Mouse (Mus musculus) heart, adult 2 months (tissue): ENCODE data around the gene Nipsnap2. TPM values are rescaled to one million over a fixed set of nuclear protein-coding genes. Genes with fewer than 3 reads are reported as not detected.

ENCODE experiments used
- DNase-seq, 2 experiments: peaks; one replicate each; pipeline ENCODE4 v3.0.0; 2021
- H3K27ac ChIP-seq: fragments of 200-600 bp; 2 replicates; pipeline ENCODE4 v1.8.1; 2022
- H3K27me3 ChIP-seq: fragments of 200-500 bp; 2 replicates; pipeline ENCODE4 v1.6.1; 2012; ENCODE audit warnings: mild to moderate bottlenecking, low read length, inconsistent platforms, mixed read lengths; ENCODE audit not compliant: control insufficient read depth, insufficient read depth
- H3K36me3 ChIP-seq: fragments of 200-500 bp; 2 replicates; pipeline ENCODE4 v1.6.1; 2012; ENCODE audit warnings: low read length, inconsistent platforms; ENCODE audit not compliant: control insufficient read depth, insufficient read depth
- H3K4me1 ChIP-seq: fragments of 200-500 bp; 2 replicates; pipeline ENCODE4 v1.6.1; 2011; ENCODE audit warnings: low read length; ENCODE audit not compliant: control insufficient read depth, insufficient read depth
- H3K4me3 ChIP-seq: fragments of 200-600 bp; 2 replicates; pipeline ENCODE4 v1.8.1; 2022
- H3K79me2 ChIP-seq: fragments of 200-500 bp; replicated peaks from 2 replicates; pipeline ENCODE4 v1.6.1; 2012; ENCODE audit warnings: mild to moderate bottlenecking, inconsistent platforms, low read length, moderate library complexity, mixed read lengths; ENCODE audit not compliant: control insufficient read depth, insufficient read depth
- H3K9ac ChIP-seq: fragments of 200-500 bp; 2 replicates; pipeline ENCODE4 v1.6.1; 2012; ENCODE audit warnings: low read depth, mild to moderate bottlenecking, control low read depth, inconsistent platforms, low read length, mixed read lengths
- CTCF ChIP-seq: fragments of 200-600 bp; IDR thresholded peaks from 2 replicates; pipeline ENCODE4 v1.8.1; 2022; ENCODE audit warnings: antibody characterized with exemption, mild to moderate bottlenecking, moderate library complexity
- EP300 ChIP-seq: fragments of 200-500 bp; IDR thresholded peaks from 2 replicates; pipeline ENCODE4 v1.6.1; 2011; ENCODE audit warnings: low read depth, low read length, control low read depth; ENCODE audit not compliant: insufficient read depth
- POLR2A ChIP-seq: fragments of 200-500 bp; IDR thresholded peaks from 2 replicates; pipeline ENCODE4 v1.6.1; 2011; ENCODE audit warnings: mild to moderate bottlenecking, low read depth, low read length, control low read depth; ENCODE audit not compliant: insufficient read depth
- WGBS: fragments of 180-500 bp; shearing (Covaris S2); methylation state at CpG from one replicate; pipeline ENCODE4 v1.1.7; 2018; 5-methylcytosine and 5-hydroxymethylcytosine counted together
- intact Hi-C: fragments of 180-260 bp; cut with DNase I; formaldehyde crosslinking; loops from one replicate; pipeline ENCODE4 v1.15.1; 2025
- polyA plus RNA-seq: library from polyadenylated mRNA; depleted of rRNA; stranded (reverse); fragments of >200 nt; gene quantifications from 2 replicates; pipeline ENCODE4 v1.2.3, GENCODE M21; 2012
- total RNA-seq, 2 experiments: library from RNA; stranded (reverse); gene quantifications; 2 replicates each; pipeline ENCODE4 v1.2.3; 2021

The Nipsnap2 gene
- total and polyA plus RNA-seq, 3 experiments = 462 to 948 (median 785) TPM

DNA sequence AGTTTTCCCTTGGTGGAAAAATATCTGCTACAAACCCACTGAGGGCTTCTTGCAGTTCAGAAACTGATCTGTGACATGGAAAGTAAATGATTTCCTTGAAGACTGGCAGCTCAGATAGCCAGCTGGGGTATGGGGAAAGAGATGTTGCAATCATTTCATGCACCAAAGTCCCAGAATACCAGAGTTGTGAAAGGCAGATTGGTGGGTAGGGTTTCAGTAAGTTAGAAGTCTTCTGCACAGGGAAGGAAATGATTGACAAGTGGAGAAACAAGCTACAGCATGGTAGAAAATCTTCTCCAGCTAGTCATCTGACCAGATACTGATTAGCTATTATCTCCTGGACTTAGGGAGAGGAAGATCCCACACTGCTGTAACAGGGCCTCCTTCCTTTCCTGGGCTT lies 21.5 kb upstream of the Nipsnap2 start:
- no peak for DNase-seq
- Histone ChIP-seq H3K4me3 (no peak overlapping the region), H3K9ac (no peak overlapping the region), H3K4me1 (no peaks in the 10 kb centered on the region), H3K27ac (no peak overlapping the region), H3K27me3 (no peaks in the 10 kb centered on the region), H3K79me2 (no peaks in the 10 kb centered on the region), H3K36me3 (no peaks in the 10 kb centered on the region)
- intact Hi-C loops = no loop called here
- TF ChIP-seq CTCF (no peak), POLR2A (no peak), EP300 (no peak)

DNA sequence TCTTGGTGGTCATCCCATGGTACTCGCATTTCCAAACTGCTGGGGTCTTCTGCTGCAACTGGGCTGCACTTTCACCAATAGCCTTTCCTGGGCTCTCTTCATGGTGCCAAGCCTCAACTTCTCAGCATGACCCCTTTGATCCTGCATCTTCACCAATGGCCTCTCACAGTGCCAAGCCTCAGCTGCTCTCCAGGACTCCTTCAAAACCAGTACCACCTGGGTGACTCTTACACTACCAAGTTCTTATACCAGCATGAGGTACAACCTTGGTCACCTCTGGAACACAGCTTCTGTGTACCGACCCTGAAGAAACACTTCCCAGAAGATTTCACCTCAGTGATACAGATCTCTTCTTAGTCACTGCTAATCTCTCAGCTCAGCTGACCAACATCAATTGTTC lies 16.5 kb upstream of the Nipsnap2 start, which contains the start of gene Sept14:
Gene Sept14 (minus strand): TSS at position 101 of the 400 bp plus-strand sequence.
- no peak within 1 kb of the TSS for H3K27ac ChIP-seq
- WGBS = 55% methylated on average over 2 of the region's 2 CpGs
- no peaks in the 10 kb centered on the region for H3K27me3 ChIP-seq
- DNase-seq = no peak
- no peaks in the 10 kb centered on the region for H3K79me2 ChIP-seq
- H3K4me3 ChIP-seq = no peak within 1 kb of the TSS
- no peaks in the 10 kb centered on the region for H3K36me3 ChIP-seq
- TF ChIP-seq CTCF = no peak
- no peak for TF ChIP-seq POLR2A
- TF ChIP-seq EP300 = no peak
- H3K9ac ChIP-seq = no peak within 1 kb of the TSS
- intact Hi-C loops = no loop called here
- no peaks in the 10 kb centered on the region for H3K4me1 ChIP-seq

DNA sequence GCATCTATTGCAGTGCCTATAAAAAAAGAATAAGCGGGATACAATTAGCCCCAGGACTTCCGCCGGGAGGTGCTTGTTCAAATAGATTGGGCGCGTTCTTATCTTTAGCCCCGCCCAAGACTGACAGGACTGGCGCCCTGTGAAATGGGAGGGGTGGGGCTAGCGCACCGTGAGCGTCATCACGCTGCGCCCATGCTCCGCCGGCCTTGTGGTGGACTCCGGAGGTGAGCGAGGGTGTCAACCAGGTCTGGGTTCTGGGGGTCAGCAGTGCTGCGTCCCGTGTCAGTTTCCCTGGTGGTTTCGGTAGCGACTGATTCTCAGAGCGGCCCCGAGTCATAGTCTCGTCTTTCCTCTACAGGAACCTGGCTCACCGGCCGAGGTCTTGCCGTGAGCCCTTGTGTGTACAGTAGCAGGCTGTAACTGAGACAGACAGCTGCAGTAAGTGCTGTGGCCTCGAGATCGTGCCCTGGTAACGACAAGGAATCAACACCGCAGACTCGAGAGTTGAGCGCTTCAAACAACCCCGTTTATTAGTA lies 9.5 kb upstream of the Nipsnap2 start, which contains the start of gene Mrps17:
Gene Mrps17 (plus strand): TSS at position 172 of the 536 bp plus-strand sequence.
- intact Hi-C loops = loop anchor here (1.0 to 5.0 kb wide), 4 partner anchors 9 to 541 kb away; partner anchors contain the start of gene Zfp11
- DNase-seq = peak; percentile 94
- Histone ChIP-seq H3K4me3 (peak within 1 kb of the TSS; percentile 79), H3K79me2 (0 out of 2 replicates have a peak, but pooled peaks cover 1% of the 10 kb centered on the region), H3K27ac (peak within 1 kb of the TSS; percentile 79), H3K9ac (peak within 1 kb of the TSS; percentile 74), H3K4me1 (no peaks in the 10 kb centered on the region), H3K27me3 (no peaks in the 10 kb centered on the region), H3K36me3 (no peaks in the 10 kb centered on the region; the same call in 1 of the 2 replicates)
- WGBS = under 1% methylated on average over 33 of the region's 33 CpGs
- peak; percentile 33 for TF ChIP-seq CTCF
- peak; percentile 96 for TF ChIP-seq POLR2A
- peak; percentile 85 for TF ChIP-seq EP300

DNA sequence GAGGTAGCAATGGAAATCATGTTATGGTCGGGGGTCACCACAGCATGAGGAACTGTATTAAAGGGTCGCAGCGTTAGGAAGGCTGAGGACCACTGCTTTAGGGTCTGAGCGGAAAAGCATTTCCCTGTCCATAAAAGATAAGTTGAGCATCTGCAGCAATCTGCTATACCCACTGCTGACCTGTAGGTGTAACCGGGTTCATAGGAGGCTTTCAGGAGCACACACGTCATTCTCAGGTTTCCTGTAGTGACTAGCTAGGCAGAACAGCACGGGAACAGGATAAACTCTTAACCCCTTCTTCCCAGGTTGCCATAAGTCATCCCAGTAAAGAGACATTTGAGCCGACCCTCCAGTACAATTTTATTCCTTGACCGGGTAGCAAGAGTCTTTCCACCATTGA lies 7.8 kb upstream of the Nipsnap2 start:
- Histone ChIP-seq H3K27ac (no peak overlapping the region), H3K27me3 (no peaks in the 10 kb centered on the region), H3K36me3 (no peaks in the 10 kb centered on the region; the same call in 1 of the 2 replicates), H3K79me2 (0 out of 2 replicates have a peak, but pooled peaks cover 1% of the 10 kb centered on the region), H3K4me1 (no peaks in the 10 kb centered on the region), H3K9ac (no peak overlapping the region), H3K4me3 (no peak overlapping the region)
- no peak for TF ChIP-seq EP300
- no peak for TF ChIP-seq POLR2A
- TF ChIP-seq CTCF = 0 out of 2 replicates have a peak, but pooled peaks have one; percentile 11
- 74% methylated on average over 9 of the region's 9 CpGs for WGBS
- intact Hi-C loops = loop anchor here (5.0 kb wide), 2 partner anchors 45 to 105 kb away; partner anchors contain the start of gene Zfp11
- DNase-seq = no peak

DNA sequence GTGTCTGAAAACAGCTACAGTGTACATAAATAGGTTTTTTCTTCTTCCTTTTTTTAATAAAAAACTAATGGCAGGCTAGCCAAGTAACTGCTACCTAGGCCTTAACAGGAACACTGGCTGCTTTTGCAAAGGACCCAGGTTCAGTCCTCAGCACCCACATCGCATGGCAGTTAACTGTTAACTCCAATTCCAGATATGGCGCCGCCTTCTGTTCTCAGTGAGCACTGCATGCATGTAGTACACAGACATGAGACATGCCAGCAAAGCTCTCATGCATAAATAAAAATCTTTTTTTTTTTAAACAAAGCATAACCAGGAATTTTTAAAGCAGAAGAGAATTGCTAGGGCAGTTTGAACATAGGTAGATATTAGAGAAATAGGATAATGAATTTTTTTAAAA lies 4.7 kb upstream of the Nipsnap2 start:
- no peaks in the 10 kb centered on the region for H3K27me3 ChIP-seq
- WGBS = 85% methylated on average over 3 of the region's 3 CpGs
- H3K79me2 ChIP-seq = 0 out of 2 replicates have a peak, but pooled peaks cover 1% of the 10 kb centered on the region
- DNase-seq = peak in 1 of 2 experiments; percentile 8
- no peak for TF ChIP-seq POLR2A
- peak; percentile 32 for TF ChIP-seq CTCF
- TF ChIP-seq EP300 = no peak
- H3K27ac ChIP-seq = no peak overlapping the region
- intact Hi-C loops = loop anchor here (10.0 kb wide), 1 partner anchor 215 kb away; the partner anchor contains the start of gene Sfswap
- no peak overlapping the region for H3K4me3 ChIP-seq
- peaks cover 5% of the 10 kb centered on the region; the same call in 1 of the 2 replicates for H3K4me1 ChIP-seq
- H3K9ac ChIP-seq = no peak overlapping the region
- H3K36me3 ChIP-seq = no peaks in the 10 kb centered on the region; the same call in 1 of the 2 replicates

DNA sequence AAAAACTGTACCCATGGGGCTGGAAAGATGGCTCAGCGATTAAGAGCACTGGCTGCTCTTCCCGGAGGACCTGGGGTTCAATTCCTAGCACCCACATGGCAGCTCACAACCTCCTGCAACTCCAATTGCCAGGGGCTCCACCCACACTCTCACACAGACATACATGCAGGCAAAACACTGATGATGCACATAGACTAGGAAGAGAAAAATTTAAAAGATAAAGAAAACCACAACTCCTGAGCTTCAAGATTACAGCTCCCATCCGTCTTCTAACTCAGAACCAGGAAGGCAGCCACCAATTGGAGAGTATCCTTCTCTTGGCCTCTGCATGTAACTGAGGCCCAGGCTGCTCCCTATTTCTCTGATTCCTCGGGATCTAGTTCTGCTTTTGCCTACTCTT lies 595 bp upstream of the Nipsnap2 start:
- H3K4me3 ChIP-seq = peak overlapping the region; percentile 82
- peak overlapping the region; percentile 94 for H3K9ac ChIP-seq
- TF ChIP-seq POLR2A = no peak
- TF ChIP-seq EP300 = no peak
- TF ChIP-seq CTCF = no peak
- no peaks in the 10 kb centered on the region; the same call in 1 of the 2 replicates for H3K36me3 ChIP-seq
- H3K4me1 ChIP-seq = peaks cover 6% of the 10 kb centered on the region
- peak overlapping the region; percentile 96 for H3K27ac ChIP-seq
- 30% methylated on average over 4 of the region's 4 CpGs for WGBS
- no peak for DNase-seq
- no peaks in the 10 kb centered on the region for H3K27me3 ChIP-seq
- intact Hi-C loops = loop anchor here (1.0 to 10.0 kb wide), 3 partner anchors 9 to 219 kb away; partner anchors contain the start of genes Mrps17 and Sfswap
- 0 out of 2 replicates have a peak, but pooled peaks cover 1% of the 10 kb centered on the region for H3K79me2 ChIP-seq
